Mouse (Mus musculus): ENCODE measurements around the gene Akap17b. TPM values are rescaled to one million over a fixed set of nuclear protein-coding genes. Genes with fewer than 3 reads are reported as not detected.

The Akap17b gene
- total and polyA plus RNA-seq, 2 experiments from 2014 or later, result 1.3 to 2.7 TPM

GRCm38 (mm10) chrX:36595247-36595646 lies 49.9 kb downstream of the Akap17b start:
- no peak for ATAC-seq (ENCODE audit: insufficient read depth, low read depth)
- Histone ChIP-seq H3K4me3 (ENCODE audit: low read depth, low read length) (no peak overlapping the region), H3K4me2 (ENCODE audit: low read depth, low read length) (no peak overlapping the region), H3K4me1 (ENCODE audit: control insufficient read depth, insufficient read depth) (no peaks in the 10 kb centered on the region), H3K36me3 (replicated peaks; ENCODE audit: control insufficient read depth, insufficient read depth, low read length) (no peaks in the 10 kb centered on the region), H3K9ac (replicated peaks; ENCODE audit: low read depth, low read length) (no peak overlapping the region), H3K27ac (ENCODE audit: low read depth) (no peak overlapping the region), H3K9me3 (replicated peaks; ENCODE audit: control insufficient read depth, low read length) (no peaks in the 10 kb centered on the region), H3K27me3 (ENCODE audit: control insufficient read depth, insufficient read depth, low read length) (no peaks in the 10 kb centered on the region)
- no peak for DNase-seq (ENCODE audit: low spot score)
- no peak for TF ChIP-seq EP300 (IDR thresholded peaks at IDR 0.05; ENCODE audit: low read depth)
- TF ChIP-seq CTCF (IDR thresholded peaks at IDR 0.05; ENCODE audit: low read depth), result no peak
- 72% methylated on average over 3 of the region's 3 CpGs for WGBS

DNA sequence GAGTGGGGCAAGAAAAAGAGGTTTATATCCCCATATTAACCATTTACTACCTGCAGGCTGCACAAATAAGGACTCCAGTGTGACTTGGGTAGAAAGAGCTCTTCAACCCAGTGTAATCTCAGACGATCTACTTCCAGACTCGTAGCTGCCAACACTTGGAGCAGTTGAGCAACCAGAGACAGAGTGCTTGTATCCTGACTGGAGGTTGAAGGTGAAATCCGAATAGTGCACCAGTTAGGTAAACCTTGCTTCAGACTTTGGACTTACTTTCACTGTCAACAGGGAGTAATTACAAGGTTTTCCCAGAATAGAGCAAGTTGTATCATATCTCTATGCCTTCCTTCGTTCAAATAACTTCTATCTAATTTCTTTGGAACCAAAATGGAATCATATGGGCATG lies 53.7 kb downstream of the Akap17b start:
- Histone ChIP-seq H3K4me1 (ENCODE audit: control insufficient read depth, insufficient read depth) (no peaks in the 10 kb centered on the region), H3K36me3 (replicated peaks; ENCODE audit: control insufficient read depth, insufficient read depth, low read length) (no peaks in the 10 kb centered on the region), H3K27me3 (ENCODE audit: control insufficient read depth, insufficient read depth, low read length) (no peaks in the 10 kb centered on the region), H3K27ac (ENCODE audit: low read depth) (no peak overlapping the region), H3K9me3 (replicated peaks; ENCODE audit: control insufficient read depth, low read length) (no peaks in the 10 kb centered on the region), H3K4me3 (ENCODE audit: low read depth, low read length) (no peak overlapping the region), H3K9ac (replicated peaks; ENCODE audit: low read depth, low read length) (no peak overlapping the region), H3K4me2 (ENCODE audit: low read depth, low read length) (no peak overlapping the region)
- DNase-seq (ENCODE audit: low spot score) (no peak), ATAC-seq (ENCODE audit: insufficient read depth, low read depth) (no peak)
- WGBS, result 54% methylated on average over 4 of the region's 4 CpGs
- TF ChIP-seq CTCF (IDR thresholded peaks at IDR 0.05; ENCODE audit: low read depth), result no peak

GRCm38 (mm10) chrX:36591120-36591519 lies 54.1 kb downstream of the Akap17b start:
- ATAC-seq (ENCODE audit: insufficient read depth, low read depth), result no peak
- Histone ChIP-seq H3K4me3 (ENCODE audit: low read depth, low read length) (no peak overlapping the region), H3K4me1 (ENCODE audit: control insufficient read depth, insufficient read depth) (no peaks in the 10 kb centered on the region), H3K27me3 (ENCODE audit: control insufficient read depth, insufficient read depth, low read length) (no peaks in the 10 kb centered on the region), H3K9ac (replicated peaks; ENCODE audit: low read depth, low read length) (no peak overlapping the region), H3K4me2 (ENCODE audit: low read depth, low read length) (no peak overlapping the region), H3K9me3 (replicated peaks; ENCODE audit: control insufficient read depth, low read length) (no peaks in the 10 kb centered on the region), H3K36me3 (replicated peaks; ENCODE audit: control insufficient read depth, insufficient read depth, low read length) (no peaks in the 10 kb centered on the region), H3K27ac (ENCODE audit: low read depth) (no peak overlapping the region)
- DNase-seq (ENCODE audit: low spot score), result no peak
- no peak for TF ChIP-seq EP300 (IDR thresholded peaks at IDR 0.05; ENCODE audit: low read depth)
- no peak for TF ChIP-seq CTCF (IDR thresholded peaks at IDR 0.05; ENCODE audit: low read depth)
- 21% methylated on average over 1 of the region's 1 CpGs for WGBS

DNA sequence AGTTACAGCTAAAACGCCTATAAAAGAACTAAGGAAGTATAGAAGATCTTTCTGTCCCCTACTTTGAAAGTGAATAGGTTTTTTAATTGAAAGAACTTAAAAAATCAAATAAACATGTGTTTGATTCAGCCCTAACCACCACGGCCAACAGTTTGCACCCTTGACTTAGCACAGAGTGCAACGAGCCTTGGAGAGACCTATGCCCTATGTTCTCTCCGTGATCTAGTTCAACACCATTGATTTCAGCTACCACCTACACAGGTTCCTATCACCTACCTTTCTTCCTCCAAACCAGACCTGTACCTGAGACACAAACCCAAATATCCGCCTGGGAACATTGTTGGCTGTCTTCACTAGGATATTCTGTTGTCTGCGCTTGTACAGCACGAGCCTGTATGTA lies 54.9 kb downstream of the Akap17b start:
- Histone ChIP-seq H3K9ac (replicated peaks; ENCODE audit: low read depth, low read length) (no peak overlapping the region), H3K4me1 (ENCODE audit: control insufficient read depth, insufficient read depth) (no peaks in the 10 kb centered on the region), H3K9me3 (replicated peaks; ENCODE audit: control insufficient read depth, low read length) (no peaks in the 10 kb centered on the region), H3K4me3 (ENCODE audit: low read depth, low read length) (no peak overlapping the region), H3K27ac (ENCODE audit: low read depth) (no peak overlapping the region), H3K36me3 (replicated peaks; ENCODE audit: control insufficient read depth, insufficient read depth, low read length) (no peaks in the 10 kb centered on the region), H3K27me3 (ENCODE audit: control insufficient read depth, insufficient read depth, low read length) (no peaks in the 10 kb centered on the region), H3K4me2 (ENCODE audit: low read depth, low read length) (no peak overlapping the region)
- WGBS, result 82% methylated on average over 7 of the region's 7 CpGs
- ATAC-seq (ENCODE audit: insufficient read depth, low read depth) (no peak), DNase-seq (ENCODE audit: low spot score) (no peak)
- TF ChIP-seq CTCF (IDR thresholded peaks at IDR 0.05; ENCODE audit: low read depth) (no peak), EP300 (IDR thresholded peaks at IDR 0.05; ENCODE audit: low read depth) (no peak)

GRCm38 (mm10) chrX:36587304-36588209 lies 57.6 kb downstream of the Akap17b start:
- no peak overlapping the region for H3K4me2 ChIP-seq (ENCODE audit: low read depth, low read length)
- H3K9me3 ChIP-seq (replicated peaks; ENCODE audit: control insufficient read depth, low read length), result no peaks in the 10 kb centered on the region
- 67% methylated on average over 8 of the region's 8 CpGs for WGBS
- no peaks in the 10 kb centered on the region for H3K27me3 ChIP-seq (ENCODE audit: control insufficient read depth, insufficient read depth, low read length)
- DNase-seq (ENCODE audit: low spot score) (peak; percentile 14), ATAC-seq (ENCODE audit: insufficient read depth, low read depth) (no peak)
- H3K36me3 ChIP-seq (replicated peaks; ENCODE audit: control insufficient read depth, insufficient read depth, low read length), result no peaks in the 10 kb centered on the region
- TF ChIP-seq EP300 (IDR thresholded peaks at IDR 0.05; ENCODE audit: low read depth) (no peak), CTCF (IDR thresholded peaks at IDR 0.05; ENCODE audit: low read depth) (no peak)
- H3K27ac ChIP-seq (ENCODE audit: low read depth), result no peak overlapping the region
- H3K4me1 ChIP-seq (ENCODE audit: control insufficient read depth, insufficient read depth), result no peaks in the 10 kb centered on the region
- no peak overlapping the region for H3K4me3 ChIP-seq (ENCODE audit: low read depth, low read length)
- H3K9ac ChIP-seq (replicated peaks; ENCODE audit: low read depth, low read length), result no peak overlapping the region
